Mouse (Mus musculus) heart, postnatal 0 days (tissue): ENCODE data around the gene Sox6. TPM values are rescaled to one million over a fixed set of nuclear protein-coding genes. Genes with fewer than 3 reads are reported as not detected.

Experiments
- ATAC-seq: fragments of 200-750 bp; cut with Nextera tagmentation; 2 replicates; pipeline ENCODE4 v1.8.0; 2017; ENCODE audit warnings: low read depth, moderate number of reproducible peaks, moderate library complexity; ENCODE audit not compliant: insufficient read depth
- DNase-seq: peaks from one replicate; pipeline ENCODE4 v3.0.0-alpha.2; 2016; ENCODE audit warnings: low spot score
- H3K27ac ChIP-seq: fragments of 300-500 bp; sonication (generic); 2 replicates; pipeline ENCODE4 v1.5.1; 2014; ENCODE audit warnings: low read depth, mild to moderate bottlenecking
- H3K27me3 ChIP-seq: fragments of 300-500 bp; sonication (generic); 2 replicates; pipeline ENCODE4 v1.6.1; 2014; ENCODE audit warnings: low read length, mixed read lengths; ENCODE audit not compliant: control insufficient read depth, insufficient read depth
- H3K36me3 ChIP-seq: fragments of 300-500 bp; sonication (generic); replicated peaks from 2 replicates; pipeline ENCODE4 v1.6.1; 2014; ENCODE audit warnings: low read length, mixed read lengths; ENCODE audit not compliant: control insufficient read depth, insufficient read depth
- H3K4me1 ChIP-seq: fragments of 300-500 bp; sonication (generic); 2 replicates; pipeline ENCODE4 v1.6.1; 2014; ENCODE audit warnings: antibody characterized with exemption; ENCODE audit not compliant: control insufficient read depth, insufficient read depth
- H3K4me2 ChIP-seq: fragments of 300-500 bp; sonication (generic); 2 replicates; pipeline ENCODE4 v1.6.1; 2014; ENCODE audit warnings: low read depth, mild to moderate bottlenecking, low read length, moderate library complexity
- H3K4me3 ChIP-seq: fragments of 300-500 bp; sonication (generic); 2 replicates; pipeline ENCODE4 v1.5.1; 2014; ENCODE audit warnings: low read depth, low read length
- H3K9ac ChIP-seq: fragments of 300-500 bp; sonication (generic); replicated peaks from 2 replicates; pipeline ENCODE4 v1.6.1; 2014; ENCODE audit warnings: low read depth, low read length, mixed read lengths
- H3K9me3 ChIP-seq: fragments of 300-500 bp; sonication (generic); replicated peaks from 2 replicates; pipeline ENCODE4 v1.6.1; 2016; ENCODE audit warnings: low read length; ENCODE audit not compliant: control insufficient read depth
- CTCF ChIP-seq: IDR thresholded peaks from 2 replicates; pipeline ENCODE4 v1.5.1; 2016; ENCODE audit warnings: antibody characterized with exemption, control low read depth, low read depth
- EP300 ChIP-seq: IDR thresholded peaks from 2 replicates; pipeline ENCODE4 v1.6.1; 2016; ENCODE audit warnings: antibody characterized with exemption, low read depth
- WGBS: fragments of 180-500 bp; shearing (Covaris S2); extraction: QIAGEN DNeasy Blood & Tissue Kit; methylation state at CpG from one replicate; pipeline ENCODE4 v1.1.7; 2014; 5-methylcytosine and 5-hydroxymethylcytosine counted together
- polyA plus RNA-seq: library from polyadenylated mRNA; unstranded; fragments of >200 nt; fragmentation: Nextera tagmentation; extraction: Ambion mirVana; gene quantifications from 2 replicates; pipeline ENCODE4 v1.2.1, GENCODE M21; 2015
- total RNA-seq: library from RNA; depleted of rRNA; stranded (reverse); fragments of >200 nt; gene quantifications from 2 replicates; pipeline ENCODE4 v1.2.3, GENCODE M21; 2014; ENCODE audit warnings: low replicate concordance

Sox6 gene
- total and polyA plus RNA-seq, 2 experiments from 2014 or later, result 23.4 to 68.5 TPM

- WGBS, result 1% methylated on average over 11 of the region's 11 CpGs
- Histone ChIP-seq H3K4me2 (peak within 1 kb of the TSS; percentile 98), H3K4me1 (peaks cover 9% of the 10 kb centered on the region; the same call in 1 of the 2 replicates), H3K27ac (no peak within 1 kb of the TSS), H3K4me3 (peak within 1 kb of the TSS; percentile 57), H3K9me3 (no peaks in the 10 kb centered on the region), H3K27me3 (peaks cover 22% of the 10 kb centered on the region), H3K36me3 (no peaks in the 10 kb centered on the region), H3K9ac (peak within 1 kb of the TSS; percentile 44)
- ATAC-seq, result no peak
- no peak for TF ChIP-seq CTCF
- TF ChIP-seq EP300, result no peak
- no peak for DNase-seq
Observed at GRCm38 (mm10) chr7:116039196-116039537, 571 bp upstream of the Sox6 start, which contains the start of gene 1110004F10Rik. TSS of gene 1110004F10Rik (plus strand) at chr7:116039397.

- Histone ChIP-seq H3K4me3 (peak overlapping the region; percentile 57), H3K36me3 (no peaks in the 10 kb centered on the region), H3K9me3 (no peaks in the 10 kb centered on the region), H3K9ac (no peak overlapping the region), H3K27me3 (peaks cover 22% of the 10 kb centered on the region), H3K4me2 (peak overlapping the region; percentile 98), H3K4me1 (peaks cover 9% of the 10 kb centered on the region; the same call in 1 of the 2 replicates), H3K27ac (no peak overlapping the region)
- DNase-seq, result no peak
- WGBS, result 23% methylated on average over 13 of the region's 13 CpGs
- ATAC-seq, result no peak
- TF ChIP-seq CTCF (no peak), EP300 (no peak)
Observed at GRCm38 (mm10) chr7:116038024-116038423, 572 bp downstream of the Sox6 start.

- no peak overlapping the region for H3K9ac ChIP-seq
- no peak for TF ChIP-seq CTCF
- no peak for TF ChIP-seq EP300
- no peak overlapping the region for H3K4me3 ChIP-seq
- no peak overlapping the region for H3K27ac ChIP-seq
- no peak for ATAC-seq
- peaks cover 9% of the 10 kb centered on the region; the same call in 1 of the 2 replicates for H3K4me1 ChIP-seq
- 75% methylated on average over 18 of the region's 18 CpGs for WGBS
- no peak overlapping the region for H3K4me2 ChIP-seq
- no peaks in the 10 kb centered on the region for H3K9me3 ChIP-seq
- H3K27me3 ChIP-seq, result peaks cover 22% of the 10 kb centered on the region
- DNase-seq, result no peak
- no peaks in the 10 kb centered on the region for H3K36me3 ChIP-seq
Observed at GRCm38 (mm10) chr7:116036591-116037555, 1.7 kb downstream of the Sox6 start.

DNA sequence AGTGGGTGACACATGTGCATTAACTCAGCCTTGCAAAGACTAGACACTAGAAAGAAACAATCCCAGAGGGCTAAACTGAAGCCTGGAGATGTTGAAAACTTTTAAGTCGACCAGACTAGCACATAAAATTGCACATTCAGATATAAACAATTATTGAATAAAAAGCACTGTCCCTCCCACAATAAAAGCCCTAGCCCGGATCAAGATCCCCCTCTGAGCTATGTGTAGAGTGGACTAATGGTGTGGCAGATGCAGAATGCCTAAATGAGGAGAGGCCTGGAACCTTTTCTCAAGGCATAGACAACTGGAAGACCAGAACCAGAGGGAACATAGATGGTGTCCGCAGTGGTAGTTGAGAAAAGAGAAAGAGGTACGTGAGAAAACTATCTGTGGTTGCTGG lies 3.1 kb downstream of the Sox6 start:
- Histone ChIP-seq H3K36me3 (no peaks in the 10 kb centered on the region), H3K4me2 (no peak overlapping the region), H3K9me3 (no peaks in the 10 kb centered on the region), H3K9ac (no peak overlapping the region), H3K27me3 (peaks cover 18% of the 10 kb centered on the region), H3K27ac (no peak overlapping the region), H3K4me3 (no peak overlapping the region), H3K4me1 (peaks cover 9% of the 10 kb centered on the region; the same call in 1 of the 2 replicates)
- 73% methylated on average over 4 of the region's 4 CpGs for WGBS
- TF ChIP-seq CTCF (no peak), EP300 (no peak)
- DNase-seq (no peak), ATAC-seq (no peak)

DNA sequence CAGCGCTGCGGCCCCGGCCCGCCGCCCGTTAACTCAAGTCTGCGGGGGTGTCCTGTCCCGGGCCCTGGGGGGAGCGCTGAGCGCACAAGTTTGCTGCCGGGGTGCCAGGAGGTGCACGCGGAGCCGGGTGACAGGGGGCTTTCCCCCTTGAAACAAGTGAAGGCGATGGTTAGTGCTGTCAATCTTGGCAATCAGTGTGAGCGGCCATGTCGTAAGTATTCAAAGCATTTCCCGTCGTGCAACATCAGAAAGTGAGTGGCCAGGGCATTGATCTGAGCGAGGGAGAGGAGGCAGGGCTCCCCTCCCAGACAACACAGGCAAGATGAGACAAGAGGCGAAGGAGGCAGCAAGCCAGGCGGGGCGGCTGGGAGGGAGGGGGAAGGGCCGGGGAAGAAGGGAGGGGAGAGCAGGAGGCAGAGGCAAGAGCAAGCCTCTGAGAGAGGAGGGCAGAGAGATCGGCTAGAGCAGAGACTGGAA lies 4.3 kb downstream of the Sox6 start:
- H3K9ac ChIP-seq, result peak overlapping the region; percentile 65
- peak overlapping the region; percentile 93 for H3K27ac ChIP-seq
- peak overlapping the region; percentile 83 for H3K4me2 ChIP-seq
- DNase-seq, result peak; percentile 56
- TF ChIP-seq CTCF (no peak), EP300 (no peak)
- no peaks in the 10 kb centered on the region for H3K36me3 ChIP-seq
- under 1% methylated on average over 25 of the region's 25 CpGs for whole genome bisulfite sequencing
- H3K4me3 ChIP-seq, result peak overlapping the region; percentile 69
- H3K4me1 ChIP-seq, result 0 out of 2 replicates have a peak, but pooled peaks cover 4% of the 10 kb centered on the region
- peak; percentile 17 for ATAC-seq
- peaks cover 18% of the 10 kb centered on the region for H3K27me3 ChIP-seq
- H3K9me3 ChIP-seq, result no peaks in the 10 kb centered on the region
